Mouse (Mus musculus): ENCODE results near the gene Tspan14. TPM values are rescaled to one million over a fixed set of nuclear protein-coding genes. Genes with fewer than 3 reads are reported as not detected.

Gene Tspan14
- polyA plus RNA-seq, 1 experiment from 2014 or later: 78.5 TPM

GRCm38 (mm10) chr14:40947431-40948394 lies 18.9 kb downstream of the Tspan14 start:
- H3K27me3 ChIP-seq: no peaks in the 10 kb centered on the region
- H3K27ac ChIP-seq (replicated peaks): 0 out of 2 replicates have a peak overlapping the region, but pooled peaks have one; percentile 6
- 0 out of 2 replicates have a peak, but pooled peaks cover 2% of the 10 kb centered on the region for H3K9me3 ChIP-seq
- H3K4me3 ChIP-seq: no peak overlapping the region
- peaks cover 47% of the 10 kb centered on the region for H3K4me1 ChIP-seq (replicated peaks)
- H3K4me2 ChIP-seq: no peak overlapping the region
- WGBS: 88% methylated on average over 14 of the region's 14 CpGs
- H3K9ac ChIP-seq: no peak overlapping the region
- no peak for ATAC-seq (ENCODE audit: low read depth)
- 0 out of 2 replicates have a peak, but pooled peaks cover 9% of the 10 kb centered on the region for H3K36me3 ChIP-seq

- ATAC-seq (ENCODE audit: low read depth): no peak
Observed at GRCm38 (mm10) chr14:40943802-40944201, 22.8 kb downstream of the Tspan14 start.

GRCm38 (mm10) chr14:40942429-40942828 lies 24.2 kb downstream of the Tspan14 start:
- Histone ChIP-seq H3K4me3 (no peak overlapping the region), H3K27ac (replicated peaks) (no peak overlapping the region), H3K4me2 (no peak overlapping the region), H3K9me3 (0 out of 2 replicates have a peak, but pooled peaks cover 2% of the 10 kb centered on the region), H3K36me3 (0 out of 2 replicates have a peak, but pooled peaks cover 9% of the 10 kb centered on the region), H3K4me1 (replicated peaks) (no peaks in the 10 kb centered on the region; the same call in 1 of the 2 replicates), H3K27me3 (no peaks in the 10 kb centered on the region), H3K9ac (no peak overlapping the region)
- WGBS: 91% methylated on average over 2 of the region's 2 CpGs
- ATAC-seq (ENCODE audit: low read depth): no peak

More at GRCm38 (mm10) chr14:40943802-40944201, 22.8 kb downstream of the Tspan14 start:
- WGBS: 85% methylated on average over 2 of the region's 2 CpGs
- H3K4me3 ChIP-seq: no peak overlapping the region
- no peak overlapping the region for H3K9ac ChIP-seq
- H3K4me1 ChIP-seq (replicated peaks): peaks cover 12% of the 10 kb centered on the region
- H3K27ac ChIP-seq (replicated peaks): no peak overlapping the region
- H3K27me3 ChIP-seq: no peaks in the 10 kb centered on the region
- 0 out of 2 replicates have a peak, but pooled peaks cover 9% of the 10 kb centered on the region for H3K36me3 ChIP-seq
- 0 out of 2 replicates have a peak, but pooled peaks cover 2% of the 10 kb centered on the region for H3K9me3 ChIP-seq
- H3K4me2 ChIP-seq: no peak overlapping the region

- 77% methylated on average over 11 of the region's 11 CpGs for WGBS
- Histone ChIP-seq H3K27me3 (no peaks in the 10 kb centered on the region), H3K27ac (replicated peaks) (no peak overlapping the region), H3K4me1 (replicated peaks) (peaks cover 30% of the 10 kb centered on the region), H3K36me3 (no peaks in the 10 kb centered on the region), H3K9me3 (no peaks in the 10 kb centered on the region), H3K4me2 (no peak overlapping the region), H3K4me3 (no peak overlapping the region), H3K9ac (no peak overlapping the region)
- no peak for ATAC-seq (ENCODE audit: low read depth)
Observed at GRCm38 (mm10) chr14:40938380-40938987, 28.1 kb downstream of the Tspan14 start.

- H3K27ac ChIP-seq (replicated peaks): no peak overlapping the region
- H3K4me2 ChIP-seq: no peak overlapping the region
- WGBS: 77% methylated on average over 4 of the region's 4 CpGs
- peaks cover 41% of the 10 kb centered on the region for H3K4me1 ChIP-seq (replicated peaks)
- no peak overlapping the region for H3K4me3 ChIP-seq
- H3K9me3 ChIP-seq: no peaks in the 10 kb centered on the region
- ATAC-seq (ENCODE audit: low read depth): no peak
- H3K36me3 ChIP-seq: 0 out of 2 replicates have a peak, but pooled peaks cover 4% of the 10 kb centered on the region
- no peak overlapping the region for H3K9ac ChIP-seq
- H3K27me3 ChIP-seq: no peaks in the 10 kb centered on the region
Observed at GRCm38 (mm10) chr14:40937052-40937451, 29.6 kb downstream of the Tspan14 start.

GRCm38 (mm10) chr14:40935481-40935880 lies 31.1 kb downstream of the Tspan14 start:
- WGBS: 89% methylated on average over 1 of the region's 1 CpGs
- Histone ChIP-seq H3K4me3 (no peak overlapping the region), H3K36me3 (0 out of 2 replicates have a peak, but pooled peaks cover 4% of the 10 kb centered on the region), H3K4me1 (replicated peaks) (peaks cover 57% of the 10 kb centered on the region), H3K4me2 (no peak overlapping the region), H3K27me3 (no peaks in the 10 kb centered on the region), H3K27ac (replicated peaks) (no peak overlapping the region), H3K9me3 (no peaks in the 10 kb centered on the region), H3K9ac (no peak overlapping the region)
- ATAC-seq (ENCODE audit: low read depth): no peak

- H3K36me3 ChIP-seq: 0 out of 2 replicates have a peak, but pooled peaks cover 4% of the 10 kb centered on the region
- H3K27me3 ChIP-seq: no peaks in the 10 kb centered on the region
- H3K4me1 ChIP-seq (replicated peaks): peaks cover 61% of the 10 kb centered on the region
- H3K4me3 ChIP-seq: no peak overlapping the region
- no peak for ATAC-seq (ENCODE audit: low read depth)
- H3K9ac ChIP-seq: no peak overlapping the region
- 62% methylated on average over 2 of the region's 2 CpGs for WGBS
- H3K27ac ChIP-seq (replicated peaks): no peak overlapping the region
- no peak overlapping the region for H3K4me2 ChIP-seq
- no peaks in the 10 kb centered on the region for H3K9me3 ChIP-seq
Observed at GRCm38 (mm10) chr14:40935054-40935453, 31.6 kb downstream of the Tspan14 start.

GRCm38 (mm10) chr14:40933328-40933727 lies 33.3 kb downstream of the Tspan14 start:
- Histone ChIP-seq H3K4me2 (no peak overlapping the region), H3K9ac (no peak overlapping the region), H3K36me3 (0 out of 2 replicates have a peak, but pooled peaks cover 5% of the 10 kb centered on the region), H3K4me3 (no peak overlapping the region), H3K27me3 (no peaks in the 10 kb centered on the region), H3K4me1 (replicated peaks) (peaks cover 77% of the 10 kb centered on the region), H3K9me3 (no peaks in the 10 kb centered on the region), H3K27ac (replicated peaks) (no peak overlapping the region)
- no peak for ATAC-seq (ENCODE audit: low read depth)
- WGBS: 92% methylated on average over 7 of the region's 7 CpGs

GRCm38 (mm10) chr14:40932225-40932624 lies 34.4 kb downstream of the Tspan14 start:
- no peak for ATAC-seq (ENCODE audit: low read depth)
- no peak overlapping the region for H3K4me3 ChIP-seq
- no peaks in the 10 kb centered on the region for H3K9me3 ChIP-seq
- H3K27me3 ChIP-seq: no peaks in the 10 kb centered on the region
- WGBS: 91% methylated on average over 9 of the region's 9 CpGs
- H3K4me2 ChIP-seq: no peak overlapping the region
- 0 out of 2 replicates have a peak overlapping the region, but pooled peaks have one; percentile 33 for H3K27ac ChIP-seq (replicated peaks)
- 0 out of 2 replicates have a peak, but pooled peaks cover 7% of the 10 kb centered on the region for H3K36me3 ChIP-seq
- no peak overlapping the region for H3K9ac ChIP-seq
- peaks cover 86% of the 10 kb centered on the region for H3K4me1 ChIP-seq (replicated peaks)

- Histone ChIP-seq H3K4me3 (no peak overlapping the region), H3K9me3 (no peaks in the 10 kb centered on the region), H3K4me2 (no peak overlapping the region), H3K36me3 (0 out of 2 replicates have a peak, but pooled peaks cover 7% of the 10 kb centered on the region), H3K27me3 (no peaks in the 10 kb centered on the region), H3K9ac (no peak overlapping the region), H3K27ac (replicated peaks) (peak overlapping the region; percentile 33; the same call in 1 of the 2 replicates), H3K4me1 (replicated peaks) (peaks cover 79% of the 10 kb centered on the region)
- 58% methylated on average over 3 of the region's 3 CpGs for WGBS
- no peak for ATAC-seq (ENCODE audit: low read depth)
Observed at GRCm38 (mm10) chr14:40931115-40931829, 35.3 kb downstream of the Tspan14 start.

GRCm38 (mm10) chr14:40929943-40930342 lies 36.7 kb downstream of the Tspan14 start:
- Histone ChIP-seq H3K9me3 (no peaks in the 10 kb centered on the region), H3K4me3 (no peak overlapping the region), H3K9ac (no peak overlapping the region), H3K4me2 (no peak overlapping the region), H3K36me3 (0 out of 2 replicates have a peak, but pooled peaks cover 7% of the 10 kb centered on the region), H3K4me1 (replicated peaks) (peaks cover 66% of the 10 kb centered on the region), H3K27me3 (no peaks in the 10 kb centered on the region), H3K27ac (replicated peaks) (no peak overlapping the region)
- no peak for ATAC-seq (ENCODE audit: low read depth)
- 94% methylated on average over 2 of the region's 2 CpGs for WGBS
